Mouse (Mus musculus) intestine, embryonic 16.5 days (tissue): Measurements from ENCODE around the gene St6galnac5. TPM values are rescaled to one million over a fixed set of nuclear protein-coding genes. Genes with fewer than 3 reads are reported as not detected.

Experiments
- ATAC-seq: fragments of 200-750 bp; cut with Nextera tagmentation; 2 replicates; pipeline ENCODE4 v1.8.0; 2017; ENCODE audit warnings: moderate TSS enrichment, moderate library complexity
- H3K27ac ChIP-seq: fragments of 300-500 bp; sonication (generic); 2 replicates; pipeline ENCODE4 v1.5.1; 2014; ENCODE audit warnings: mild to moderate bottlenecking, low read length
- H3K27me3 ChIP-seq: fragments of 300-500 bp; sonication (generic); replicated peaks from 2 replicates; pipeline ENCODE4 v1.6.1; 2014; ENCODE audit warnings: low read length, control low read depth, mixed read lengths; ENCODE audit not compliant: control insufficient read depth, insufficient read depth
- H3K36me3 ChIP-seq: fragments of 300-500 bp; sonication (generic); 2 replicates; pipeline ENCODE4 v1.6.1; 2014; ENCODE audit warnings: low read length, control low read depth; ENCODE audit not compliant: control insufficient read depth, insufficient read depth
- H3K4me1 ChIP-seq: fragments of 300-500 bp; sonication (generic); 2 replicates; pipeline ENCODE4 v1.6.1; 2014; ENCODE audit warnings: low read length, control low read depth, mixed read lengths; ENCODE audit not compliant: control insufficient read depth, insufficient read depth
- H3K4me2 ChIP-seq: fragments of 300-500 bp; sonication (generic); 2 replicates; pipeline ENCODE4 v1.6.1; 2014; ENCODE audit warnings: low read depth, low read length, control low read depth
- H3K4me3 ChIP-seq: fragments of 300-500 bp; sonication (generic); 2 replicates; pipeline ENCODE4 v1.5.1; 2014; ENCODE audit warnings: mild to moderate bottlenecking, low read length
- H3K9ac ChIP-seq: fragments of 300-500 bp; sonication (generic); 2 replicates; pipeline ENCODE4 v1.6.1; 2014; ENCODE audit warnings: low read depth, low read length
- H3K9me3 ChIP-seq: fragments of 300-500 bp; sonication (generic); 2 replicates; pipeline ENCODE4 v1.6.1; 2016; ENCODE audit warnings: low read length, control low read depth; ENCODE audit not compliant: control insufficient read depth
- WGBS: fragments of 180-500 bp; shearing (Covaris S2); extraction: QIAGEN DNeasy Blood & Tissue Kit; methylation state at CpG from one replicate; pipeline ENCODE4 v1.1.7; 2014; 5-methylcytosine and 5-hydroxymethylcytosine counted together
- polyA plus RNA-seq: library from polyadenylated mRNA; unstranded; fragments of >200 nt; fragmentation: Nextera tagmentation; extraction: Ambion mirVana; gene quantifications from 2 replicates; pipeline ENCODE4 v1.2.1, GENCODE M21; 2015

The St6galnac5 gene
- polyA plus RNA-seq, 1 experiment from 2014 or later = 0.28 TPM

GRCm38 (mm10) chr3:152837407-152837806 is 144.6 kb downstream of the St6galnac5 start:
- no peaks in the 10 kb centered on the region for H3K36me3 ChIP-seq
- H3K27me3 ChIP-seq = no peaks in the 10 kb centered on the region
- H3K9ac ChIP-seq = no peak overlapping the region
- no peak overlapping the region for H3K27ac ChIP-seq
- H3K4me3 ChIP-seq = no peak overlapping the region
- H3K4me2 ChIP-seq = no peak overlapping the region
- no peaks in the 10 kb centered on the region for H3K9me3 ChIP-seq
- 64% methylated on average over 2 of the region's 2 CpGs for WGBS
- H3K4me1 ChIP-seq = no peaks in the 10 kb centered on the region
- no peak for ATAC-seq

- Histone ChIP-seq H3K9ac (no peak overlapping the region), H3K36me3 (no peaks in the 10 kb centered on the region), H3K27ac (no peak overlapping the region), H3K4me1 (no peaks in the 10 kb centered on the region), H3K9me3 (no peaks in the 10 kb centered on the region), H3K27me3 (no peaks in the 10 kb centered on the region), H3K4me3 (no peak overlapping the region), H3K4me2 (no peak overlapping the region)
- ATAC-seq = no peak
- 82% methylated on average over 4 of the region's 4 CpGs for WGBS
These were observed 149.6 kb downstream of the St6galnac5 start for GRCm38 (mm10) chr3:152832436-152832835.

GRCm38 (mm10) chr3:152831974-152832373 is 150.1 kb downstream of the St6galnac5 start:
- no peak overlapping the region for H3K9ac ChIP-seq
- no peaks in the 10 kb centered on the region for H3K36me3 ChIP-seq
- ATAC-seq = no peak
- no peaks in the 10 kb centered on the region for H3K4me1 ChIP-seq
- H3K4me2 ChIP-seq = no peak overlapping the region
- H3K27me3 ChIP-seq = no peaks in the 10 kb centered on the region
- H3K9me3 ChIP-seq = no peaks in the 10 kb centered on the region
- H3K4me3 ChIP-seq = no peak overlapping the region
- no peak overlapping the region for H3K27ac ChIP-seq
- WGBS = 87% methylated on average over 9 of the region's 9 CpGs

GRCm38 (mm10) chr3:152831377-152831776 is 150.7 kb downstream of the St6galnac5 start:
- H3K9me3 ChIP-seq = no peaks in the 10 kb centered on the region
- no peak overlapping the region for H3K9ac ChIP-seq
- H3K4me3 ChIP-seq = no peak overlapping the region
- no peaks in the 10 kb centered on the region for H3K4me1 ChIP-seq
- no peaks in the 10 kb centered on the region for H3K36me3 ChIP-seq
- ATAC-seq = no peak
- H3K27me3 ChIP-seq = no peaks in the 10 kb centered on the region
- H3K27ac ChIP-seq = no peak overlapping the region
- no peak overlapping the region for H3K4me2 ChIP-seq
- 65% methylated on average over 3 of the region's 3 CpGs for WGBS

- peak; percentile 59; the same call in 1 of the 2 replicates for ATAC-seq
- H3K36me3 ChIP-seq = no peaks in the 10 kb centered on the region
- H3K9ac ChIP-seq = no peak overlapping the region
- H3K4me2 ChIP-seq = no peak overlapping the region
- H3K27ac ChIP-seq = no peak overlapping the region
- H3K4me3 ChIP-seq = no peak overlapping the region
- H3K9me3 ChIP-seq = no peaks in the 10 kb centered on the region
- 46% methylated on average over 14 of the region's 14 CpGs for WGBS
- H3K27me3 ChIP-seq = no peaks in the 10 kb centered on the region
- H3K4me1 ChIP-seq = no peaks in the 10 kb centered on the region
These were observed 160.8 kb downstream of the St6galnac5 start for GRCm38 (mm10) chr3:152821202-152821601.

GRCm38 (mm10) chr3:152820406-152820805 is 161.6 kb downstream of the St6galnac5 start:
- Histone ChIP-seq H3K4me2 (no peak overlapping the region), H3K4me3 (no peak overlapping the region), H3K9me3 (no peaks in the 10 kb centered on the region), H3K27ac (no peak overlapping the region), H3K27me3 (no peaks in the 10 kb centered on the region), H3K9ac (no peak overlapping the region), H3K36me3 (no peaks in the 10 kb centered on the region), H3K4me1 (no peaks in the 10 kb centered on the region)
- no peak for ATAC-seq
- WGBS = 79% methylated on average over 3 of the region's 3 CpGs

- Histone ChIP-seq H3K9ac (no peak overlapping the region), H3K4me1 (no peaks in the 10 kb centered on the region), H3K27ac (no peak overlapping the region), H3K36me3 (no peaks in the 10 kb centered on the region), H3K27me3 (no peaks in the 10 kb centered on the region), H3K4me3 (no peak overlapping the region), H3K4me2 (no peak overlapping the region), H3K9me3 (no peaks in the 10 kb centered on the region)
- WGBS = 88% methylated on average over 5 of the region's 5 CpGs
- no peak for ATAC-seq
These were observed 166.9 kb downstream of the St6galnac5 start for GRCm38 (mm10) chr3:152815110-152815509.

- no peaks in the 10 kb centered on the region for H3K36me3 ChIP-seq
- no peak overlapping the region for H3K27ac ChIP-seq
- no peak overlapping the region for H3K4me3 ChIP-seq
- no peak overlapping the region for H3K4me2 ChIP-seq
- no peak overlapping the region for H3K9ac ChIP-seq
- ATAC-seq = no peak
- no peaks in the 10 kb centered on the region for H3K4me1 ChIP-seq
- no peaks in the 10 kb centered on the region for H3K27me3 ChIP-seq
- WGBS = 65% methylated on average over 4 of the region's 4 CpGs
- H3K9me3 ChIP-seq = no peaks in the 10 kb centered on the region
These were observed 168.1 kb downstream of the St6galnac5 start for GRCm38 (mm10) chr3:152813905-152814304.

- 80% methylated on average over 9 of the region's 9 CpGs for WGBS
- H3K9ac ChIP-seq = no peak overlapping the region
- H3K9me3 ChIP-seq = no peaks in the 10 kb centered on the region
These were observed 182.2 kb downstream of the St6galnac5 start for GRCm38 (mm10) chr3:152799738-152800431.

GRCm38 (mm10) chr3:152797354-152797753 is 184.7 kb downstream of the St6galnac5 start:
- H3K27ac ChIP-seq = no peak overlapping the region
- no peaks in the 10 kb centered on the region for H3K27me3 ChIP-seq
- no peak overlapping the region for H3K9ac ChIP-seq
- no peak overlapping the region for H3K4me3 ChIP-seq
- no peak overlapping the region for H3K4me2 ChIP-seq
- ATAC-seq = no peak
- H3K9me3 ChIP-seq = no peaks in the 10 kb centered on the region
- 18% methylated on average over 2 of the region's 2 CpGs for WGBS
- H3K36me3 ChIP-seq = no peaks in the 10 kb centered on the region
- H3K4me1 ChIP-seq = no peaks in the 10 kb centered on the region

More at GRCm38 (mm10) chr3:152799738-152800431, 182.2 kb downstream of the St6galnac5 start:
- H3K36me3 ChIP-seq = no peaks in the 10 kb centered on the region
- no peaks in the 10 kb centered on the region for H3K4me1 ChIP-seq
- H3K27ac ChIP-seq = no peak overlapping the region
- no peak overlapping the region for H3K4me3 ChIP-seq
- no peak for ATAC-seq
- H3K27me3 ChIP-seq = no peaks in the 10 kb centered on the region
- no peak overlapping the region for H3K4me2 ChIP-seq
